In the genomic region with DNA sequence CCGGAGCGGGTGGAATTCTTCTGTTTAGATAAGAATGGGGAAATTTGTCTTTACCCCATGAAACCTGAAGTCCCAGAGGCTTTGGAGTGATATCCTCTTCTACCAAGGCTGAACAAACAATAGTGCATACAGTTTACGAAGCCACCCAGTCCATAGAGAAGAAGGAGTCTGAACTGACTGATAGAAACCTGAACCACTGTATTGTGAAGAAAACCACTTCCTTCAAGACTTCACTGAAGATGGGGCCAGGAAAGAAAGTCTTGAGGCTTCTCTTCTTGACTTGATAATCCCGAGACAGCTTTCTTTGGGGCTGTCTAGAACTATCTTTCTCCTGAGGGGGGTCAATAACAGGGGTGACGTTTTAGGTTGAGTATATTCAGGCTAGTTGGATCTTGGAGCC, we compare ENCODE assay signal across 24 mouse cellular contexts.
"Had no signal": no experiment of that assay in that cellular context is flagged by ENCODE, and none has a peak within 500 bp of the region (broad histone marks: within the 10 kb centered on the region; RNA-seq: fewer than 3 reads in every experiment).

No protein-coding gene starts in this region.

- H3K4me3 ChIP-seq: heart, adult 2 months; heart, embryonic 10.5 days; heart, embryonic 12.5 days; hindbrain, embryonic 10.5 days; hindbrain, embryonic 12.5 days; intestine, embryonic 15.5 days; layer of hippocampus, adult 2 months; left cerebral cortex, adult 2 months; limb, embryonic 13.5 days; limb, embryonic 15.5 days had no signal

- H3K9me3 ChIP-seq: heart, embryonic 10.5 days; heart, embryonic 12.5 days; hindbrain, embryonic 10.5 days; hindbrain, embryonic 12.5 days; intestine, embryonic 15.5 days; limb, embryonic 13.5 days; limb, embryonic 15.5 days had no signal

- H3K9ac ChIP-seq: heart, embryonic 12.5 days; hindbrain, embryonic 12.5 days; hindbrain, embryonic 14.5 days; intestine, embryonic 15.5 days; limb, embryonic 13.5 days; limb, embryonic 15.5 days had no signal

- ATAC-seq: hindbrain, embryonic 16.5 days; inflammation-experienced regulatory T-cells, adult 6 months; intestine, embryonic 15.5 days; intestine, postnatal 0 days had no signal

- H3K4me2 ChIP-seq: heart, embryonic 12.5 days; hindbrain, embryonic 12.5 days; hindbrain, embryonic 14.5 days; intestine, embryonic 15.5 days; limb, embryonic 13.5 days; limb, embryonic 15.5 days had no signal

- H3K27ac ChIP-seq: heart, embryonic 10.5 days; hindbrain, embryonic 10.5 days; hindbrain, embryonic 12.5 days; hindbrain, embryonic 14.5 days; intestine, embryonic 15.5 days; layer of hippocampus, adult 2 months; left cerebral cortex, adult 2 months; limb, embryonic 13.5 days; limb, embryonic 15.5 days had no signal

- H3K36me3 ChIP-seq: heart, embryonic 10.5 days; heart, embryonic 12.5 days; hindbrain, embryonic 10.5 days; hindbrain, embryonic 12.5 days; intestine, embryonic 15.5 days; limb, embryonic 13.5 days; limb, embryonic 15.5 days had no signal

- H3K4me1 ChIP-seq: hindbrain, embryonic 12.5 days had no signal

- DNase-seq: gastrocnemius, postnatal 14 days; gastrocnemius, postnatal 36 days; heart, adult 2 months; heart, postnatal 10 days; heart, postnatal 4 days; kidney, adult 18-20 months; kidney, adult 8-10 months; kidney, postnatal 10 days; kidney, postnatal 25 days; kidney, postnatal 4 days; left cerebral cortex, postnatal 4 days had no signal

- H3K27me3 ChIP-seq: heart, embryonic 12.5 days; intestine, embryonic 15.5 days; limb, embryonic 15.5 days had no signal
